Mouse (Mus musculus) frontal cortex, postnatal 10 days (tissue): ENCODE measurements around the gene Cd44.

ENCODE experiments used
- DNase-seq, 2 experiments: peaks; one replicate each; pipeline ENCODE4 v3.0.0; 2022; ENCODE audit warnings: low spot score in 2 of 2, mixed read lengths in 1 of 2

Gene Cd44

DNA sequence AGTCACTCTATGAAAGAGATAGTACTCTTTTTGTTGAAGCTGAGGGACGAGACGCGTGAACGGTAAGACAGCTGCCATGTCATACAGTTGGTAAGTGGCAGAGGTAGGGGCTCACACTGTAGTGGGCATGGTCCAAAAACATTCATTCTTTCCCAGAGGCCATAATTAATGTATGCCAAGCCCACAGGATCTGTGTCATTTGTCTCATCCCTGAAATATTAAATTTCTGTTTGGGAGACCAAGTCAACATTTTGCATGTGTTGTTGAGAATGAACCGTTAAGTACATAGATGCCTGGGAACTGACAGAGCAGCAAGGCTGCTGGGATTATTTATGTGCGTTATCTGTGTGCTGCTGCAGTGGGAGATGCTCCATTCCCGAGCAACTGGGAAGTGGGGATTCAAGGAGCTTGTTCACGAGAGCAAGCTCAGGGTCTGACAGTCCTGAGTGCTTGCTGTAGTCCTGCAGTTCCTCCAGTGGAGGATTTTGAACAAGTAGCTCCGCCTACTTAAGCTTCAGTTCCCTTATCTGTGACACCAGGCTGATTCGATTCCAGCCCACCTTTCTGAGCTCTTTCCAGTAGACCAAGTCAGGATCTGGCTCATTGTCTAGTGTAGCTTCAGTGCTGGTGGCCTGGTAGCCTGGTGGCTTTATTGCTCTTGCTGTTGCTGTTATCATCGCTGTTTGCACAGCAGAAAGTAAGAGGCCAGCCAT lies 12.5 kb upstream of the Cd44 start:
- DNase-seq = no peak

GRCm38 (mm10) chr2:102912951-102913350 lies 11.5 kb upstream of the Cd44 start:
- DNase-seq = no peak

DNA sequence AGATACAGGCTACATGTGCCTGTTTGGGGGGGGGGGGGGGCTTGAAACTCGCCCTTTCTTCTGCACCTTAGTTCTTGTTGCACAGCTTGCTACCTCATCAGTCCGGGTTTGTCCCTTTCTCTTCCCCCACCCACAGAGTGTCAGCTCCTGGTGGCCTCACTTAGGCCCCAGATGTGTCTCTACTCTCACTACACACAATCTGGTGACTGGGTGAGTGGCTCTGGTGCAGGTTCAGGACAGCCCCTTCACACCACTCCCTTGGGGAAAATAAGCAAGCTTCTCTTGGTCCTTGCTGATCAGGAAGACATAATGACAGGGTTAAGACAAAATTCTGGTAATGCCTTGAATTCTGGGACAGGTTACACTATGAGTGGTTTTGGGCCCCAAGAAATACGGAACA lies 11.0 kb upstream of the Cd44 start:
- DNase-seq = no peak

DNA sequence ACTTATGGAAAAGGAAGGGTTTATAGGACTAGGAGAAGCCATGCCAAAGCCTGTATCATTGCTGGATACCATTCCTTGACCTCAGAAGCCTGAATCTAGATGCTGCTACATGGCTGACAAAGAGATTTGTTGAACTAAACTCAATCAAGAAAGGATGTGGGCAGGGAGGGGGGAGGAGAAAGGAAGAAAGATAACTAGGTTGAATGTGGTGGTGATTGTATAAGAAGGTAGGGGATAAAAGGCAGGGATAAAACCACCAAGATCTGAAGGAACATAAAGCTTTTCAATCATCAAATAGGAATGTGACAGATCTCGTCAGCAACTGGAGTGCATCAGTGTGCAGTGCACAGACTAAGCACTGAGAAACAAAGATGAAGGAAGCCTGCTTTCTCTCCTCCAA lies 7.9 kb upstream of the Cd44 start:
- DNase-seq = no peak

GRCm38 (mm10) chr2:102905604-102906003 lies 4.1 kb upstream of the Cd44 start:
- DNase-seq = no peak

- DNase-seq = no peak
Observed at GRCm38 (mm10) chr2:102901828-102902223, 361 bp upstream of the Cd44 start.

- DNase-seq = no peak
Observed at GRCm38 (mm10) chr2:102900230-102900721, 1.2 kb downstream of the Cd44 start.

DNA sequence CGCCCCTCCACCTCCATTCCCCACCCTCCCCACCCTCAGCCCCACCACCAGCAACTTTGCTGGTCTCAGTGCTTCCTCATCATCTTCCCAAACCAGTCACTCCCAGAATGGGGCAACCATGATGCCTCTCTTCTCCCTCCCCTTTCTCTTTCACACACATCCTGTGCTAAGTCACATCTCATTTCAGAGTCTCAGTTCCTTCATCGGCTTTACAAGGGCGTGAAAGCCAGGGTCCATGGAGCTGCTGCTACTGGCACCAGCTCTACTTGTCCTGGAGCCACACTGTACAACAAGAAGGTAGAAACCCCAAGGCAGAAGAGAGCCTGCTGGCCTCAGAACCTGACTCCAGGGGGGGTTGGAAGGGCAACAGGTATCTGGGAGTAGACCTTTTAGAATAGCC lies 2.2 kb downstream of the Cd44 start:
- DNase-seq = no peak

- no peak for DNase-seq
Observed at GRCm38 (mm10) chr2:102898585-102898984, 2.9 kb downstream of the Cd44 start.

- DNase-seq = no peak
Observed at GRCm38 (mm10) chr2:102896154-102896553, 5.3 kb downstream of the Cd44 start.

DNA sequence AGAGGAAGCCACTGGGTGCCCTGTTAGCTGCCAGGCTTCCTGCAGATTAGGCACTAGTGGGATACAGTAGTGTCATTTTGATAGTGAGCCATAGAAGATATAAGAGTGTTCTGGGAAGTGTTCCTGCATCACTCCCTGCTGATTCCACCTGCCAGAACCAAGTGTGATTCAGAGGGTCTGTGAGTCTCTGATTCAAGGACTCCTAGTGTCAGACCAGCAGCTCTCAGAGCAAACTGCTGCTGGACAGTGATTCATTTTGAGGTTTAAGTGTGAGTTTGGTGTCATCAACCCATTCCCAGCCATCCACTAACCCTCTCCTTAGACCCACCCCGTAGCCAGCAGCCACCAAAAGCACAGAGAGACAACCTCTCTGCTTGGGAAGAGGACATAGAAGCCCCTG lies 6.3 kb downstream of the Cd44 start:
- DNase-seq = no peak

GRCm38 (mm10) chr2:102894785-102895184 lies 6.7 kb downstream of the Cd44 start:
- no peak for DNase-seq

DNA sequence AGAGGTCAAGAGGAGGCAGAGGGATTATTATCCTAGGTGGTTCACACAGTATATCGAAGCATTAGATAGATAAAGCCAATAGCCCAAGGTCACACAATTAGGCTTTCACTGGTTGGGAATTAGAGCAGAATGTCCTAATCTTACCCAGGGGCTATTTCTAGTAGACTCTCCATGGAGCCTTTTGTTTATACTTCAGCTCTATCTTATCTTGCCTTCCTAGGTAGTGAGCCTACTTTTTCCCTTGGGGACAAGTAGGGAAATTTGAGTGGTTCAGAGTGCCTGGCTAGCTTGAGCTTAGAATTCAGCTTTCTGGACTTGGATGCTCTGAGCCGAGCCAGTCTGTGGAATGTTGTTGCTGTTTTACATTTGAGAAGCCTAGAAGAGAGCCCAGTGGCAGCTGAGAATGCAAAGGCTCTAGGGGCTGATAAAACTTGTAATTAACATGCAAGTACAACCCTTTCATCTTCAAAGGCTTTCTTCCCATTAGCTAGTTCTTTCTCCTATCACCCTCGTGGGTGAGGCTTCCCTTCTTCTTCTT lies 12.7 kb downstream of the Cd44 start:
- no peak for DNase-seq

DNA sequence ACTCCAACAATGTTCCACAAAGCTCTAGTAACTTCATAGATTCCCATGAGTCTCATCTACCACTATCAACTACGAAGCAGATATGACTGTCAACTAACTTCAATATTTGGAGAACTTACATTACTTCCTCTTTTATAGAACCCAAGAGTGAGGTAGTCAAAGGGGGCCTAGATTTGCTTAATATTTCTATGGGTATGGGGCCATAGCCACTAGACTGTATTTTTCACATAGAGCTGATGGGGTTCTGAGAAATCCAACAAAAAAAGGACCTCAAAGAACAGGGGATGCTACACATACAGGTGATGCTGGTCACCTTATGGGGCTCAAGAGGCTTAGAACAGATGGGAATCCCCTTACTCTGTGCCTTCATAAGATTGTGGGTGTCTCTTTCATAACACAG lies 14.3 kb downstream of the Cd44 start:
- DNase-seq = no peak

- no peak for DNase-seq
Observed at GRCm38 (mm10) chr2:102886306-102886935, 15.0 kb downstream of the Cd44 start.

DNA sequence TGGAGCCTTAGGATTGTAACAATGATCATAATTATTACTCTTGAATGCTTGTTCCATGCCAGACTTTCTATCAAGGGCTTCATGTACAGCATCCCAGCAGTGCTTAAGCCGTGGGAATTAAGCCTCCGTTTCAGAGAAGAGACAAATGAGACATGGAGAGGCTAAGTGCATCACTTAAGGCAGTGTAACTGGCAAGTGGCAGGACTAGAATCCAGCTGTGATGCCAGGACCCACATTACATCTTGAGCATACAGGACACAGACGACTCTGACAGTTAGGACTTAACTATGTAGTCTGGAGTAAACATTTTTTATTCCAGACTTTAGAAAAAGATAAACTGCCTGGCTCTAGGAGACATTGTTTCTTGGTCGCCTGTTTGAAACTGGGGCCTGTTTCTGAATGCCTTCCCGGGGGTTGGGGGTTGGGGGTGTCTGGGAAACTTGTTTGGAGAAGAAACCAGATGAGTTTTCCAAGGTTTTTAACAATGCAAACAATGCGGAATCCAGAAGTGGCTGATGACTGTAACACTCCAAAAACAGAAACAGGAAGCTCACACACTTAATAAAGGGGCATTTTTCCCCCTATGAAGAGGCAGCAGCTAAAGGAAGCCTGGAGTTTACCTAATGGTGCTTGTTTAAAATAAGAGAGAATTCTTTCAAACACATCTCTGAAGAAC lies 18.7 kb downstream of the Cd44 start:
- DNase-seq = no peak

DNA sequence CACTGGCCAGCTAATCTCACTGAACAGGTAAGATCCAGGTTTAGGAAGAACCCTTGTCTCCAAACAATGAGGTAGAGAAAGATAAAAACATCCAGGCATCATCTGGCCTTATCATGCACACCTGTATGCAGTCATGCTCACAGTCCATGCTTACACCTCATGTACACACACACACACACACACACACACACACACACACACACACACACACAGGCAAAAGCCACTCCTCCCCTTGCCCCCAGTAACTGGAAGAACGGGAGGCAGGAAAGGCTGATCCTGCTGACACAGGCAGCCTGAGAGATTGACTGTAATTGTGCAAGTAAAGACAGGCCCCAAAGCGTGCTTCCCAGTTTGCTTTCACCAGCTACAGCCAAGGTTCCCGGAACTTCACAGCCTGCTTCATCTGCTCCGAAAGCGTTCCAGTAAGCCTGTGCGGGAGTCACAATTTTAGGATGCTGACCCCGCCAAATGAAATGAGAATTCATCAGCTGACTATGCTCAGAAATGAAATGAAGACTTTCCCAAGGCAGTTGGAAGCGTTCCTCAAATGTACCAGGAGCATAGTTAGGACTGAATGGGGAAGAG lies 19.4 kb downstream of the Cd44 start:
- DNase-seq = no peak

DNA sequence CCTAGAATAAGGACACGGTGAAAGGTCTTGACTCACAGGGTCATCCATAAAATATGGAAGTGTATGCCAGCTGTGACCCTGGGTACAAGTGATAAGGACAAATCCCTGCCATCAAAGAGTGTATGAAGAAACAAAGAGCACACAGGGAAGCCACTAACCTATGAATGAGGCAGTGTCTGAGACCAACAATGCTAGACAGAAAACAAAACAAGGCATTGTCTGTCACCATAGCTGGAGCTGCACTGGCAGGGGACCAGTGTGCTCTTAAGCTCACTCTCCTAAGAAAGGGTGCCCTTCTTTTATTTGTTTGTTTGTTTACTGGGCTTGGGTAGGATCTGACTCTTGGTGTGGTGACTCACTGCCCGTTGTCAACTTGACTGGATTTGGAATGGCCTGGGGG lies 23.0 kb downstream of the Cd44 start:
- no peak for DNase-seq

- no peak for DNase-seq
Observed at GRCm38 (mm10) chr2:102877463-102877862, 24.0 kb downstream of the Cd44 start.

- no peak for DNase-seq
Observed at GRCm38 (mm10) chr2:102876141-102876540, 25.3 kb downstream of the Cd44 start.

DNA sequence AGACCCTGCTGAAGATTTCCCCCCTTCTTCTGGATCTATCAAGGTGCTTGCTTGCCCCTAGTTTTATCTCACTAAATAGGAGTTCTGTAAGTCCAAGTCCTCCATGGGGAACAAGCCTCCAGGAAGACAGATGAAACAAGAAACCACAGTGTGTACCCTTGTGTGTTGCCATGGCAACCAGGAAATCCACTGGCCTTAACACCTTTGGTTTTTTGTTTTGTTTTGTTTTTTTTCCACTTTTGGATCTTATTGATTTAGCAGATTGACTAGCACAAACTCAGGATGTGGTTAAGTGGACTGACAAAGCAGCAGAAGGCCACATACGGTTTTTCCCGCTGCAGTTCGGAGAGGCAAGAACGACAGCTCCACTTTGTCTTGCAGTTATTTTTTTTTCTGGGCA lies 27.6 kb downstream of the Cd44 start:
- DNase-seq = no peak

DNA sequence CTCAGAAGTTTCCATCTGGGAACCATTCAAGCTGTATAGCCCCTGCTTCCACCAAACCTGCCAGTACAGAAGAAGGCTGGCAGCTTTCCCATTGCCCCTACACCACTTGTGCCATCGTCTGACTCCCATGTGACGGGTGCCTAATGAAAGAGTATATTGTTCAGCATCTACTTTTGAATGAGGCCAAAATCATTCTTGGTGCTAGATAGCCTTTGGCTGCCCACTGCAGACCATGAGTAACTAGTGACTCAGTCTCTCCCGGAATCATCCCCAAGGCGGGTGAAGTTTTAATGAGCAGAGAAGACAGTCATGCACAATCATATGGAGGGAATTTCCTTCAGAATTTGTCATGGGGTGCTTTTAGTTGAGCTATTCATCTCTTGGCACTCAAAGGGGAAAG lies 28.3 kb downstream of the Cd44 start:
- no peak for DNase-seq
